Mouse (Mus musculus) forebrain, postnatal 0 days (tissue): ENCODE results near the gene Opa1. TPM values are rescaled to one million over a fixed set of nuclear protein-coding genes. Genes with fewer than 3 reads are reported as not detected.

ENCODE experiments used
- ATAC-seq: fragments of 200-750 bp; cut with Nextera tagmentation; 2 replicates; pipeline ENCODE4 v1.8.0; 2017; ENCODE audit warnings: mild to moderate bottlenecking, moderate library complexity
- DNase-seq: peaks from one replicate; pipeline ENCODE4 v3.0.0-alpha.2; 2015
- H3K27ac ChIP-seq: fragments of 300-500 bp; sonication (generic); 2 replicates; pipeline ENCODE4 v1.5.1; 2014; ENCODE audit warnings: low read depth, mild to moderate bottlenecking, antibody characterized with exemption, low read length, moderate library complexity, mixed read lengths
- H3K27me3 ChIP-seq: fragments of 300-500 bp; sonication (generic); 2 replicates; pipeline ENCODE4 v1.6.1; 2014; ENCODE audit warnings: mild to moderate bottlenecking, low read length, mixed read lengths; ENCODE audit not compliant: insufficient read depth
- H3K36me3 ChIP-seq: fragments of 300-500 bp; sonication (generic); 2 replicates; pipeline ENCODE4 v1.6.1; 2014; ENCODE audit warnings: mild to moderate bottlenecking, moderate library complexity; ENCODE audit not compliant: insufficient read depth
- H3K4me1 ChIP-seq: fragments of 300-500 bp; sonication (generic); 2 replicates; pipeline ENCODE4 v1.6.1; 2014; ENCODE audit warnings: antibody characterized with exemption; ENCODE audit not compliant: insufficient read depth
- H3K4me2 ChIP-seq: fragments of 300-500 bp; sonication (generic); 2 replicates; pipeline ENCODE4 v1.6.1; 2014; ENCODE audit warnings: low read depth, mild to moderate bottlenecking, moderate library complexity
- H3K4me3 ChIP-seq: fragments of 300-500 bp; sonication (generic); 2 replicates; pipeline ENCODE4 v1.5.1; 2014; ENCODE audit warnings: low read depth, low read length, mixed read lengths
- H3K9ac ChIP-seq: fragments of 300-500 bp; sonication (generic); 2 replicates; pipeline ENCODE4 v1.6.1; 2014; ENCODE audit warnings: mild to moderate bottlenecking
- H3K9me3 ChIP-seq: fragments of 300-500 bp; sonication (generic); 2 replicates; pipeline ENCODE4 v1.6.1; 2016; ENCODE audit warnings: low read length
- CTCF ChIP-seq: sonication (generic); IDR thresholded peaks from 2 replicates; pipeline ENCODE4 v1.5.1; 2016; ENCODE audit warnings: antibody characterized with exemption, control low read depth, low read depth
- WGBS: fragments of 180-500 bp; shearing (Covaris S2); extraction: QIAGEN DNeasy Blood & Tissue Kit; methylation state at CpG from one replicate; pipeline ENCODE4 v1.1.7; 2014; 5-methylcytosine and 5-hydroxymethylcytosine counted together
- polyA plus RNA-seq: library from polyadenylated mRNA; unstranded; fragments of >200 nt; fragmentation: Nextera tagmentation; extraction: Ambion mirVana; gene quantifications from 2 replicates; pipeline ENCODE4 v1.2.1, GENCODE M21; 2015
- total RNA-seq: library from RNA; depleted of rRNA; stranded (reverse); fragments of >200 nt; gene quantifications from 2 replicates; pipeline ENCODE4 v1.2.3, GENCODE M21; 2014

Gene Opa1
- total and polyA plus RNA-seq, 2 experiments from 2014 or later, result 42.8 to 99.9 TPM

- Histone ChIP-seq H3K36me3 (peaks cover 30% of the 10 kb centered on the region), H3K9ac (no peak overlapping the region), H3K27ac (no peak overlapping the region), H3K27me3 (no peaks in the 10 kb centered on the region), H3K4me2 (no peak overlapping the region), H3K9me3 (no peaks in the 10 kb centered on the region), H3K4me3 (no peak overlapping the region), H3K4me1 (no peaks in the 10 kb centered on the region)
- TF ChIP-seq CTCF, result no peak
- ATAC-seq, result no peak
- no peak for DNase-seq
- WGBS, result 83% methylated on average over 4 of the region's 4 CpGs
Observed at GRCm38 (mm10) chr16:29597122-29597521, 18.0 kb downstream of the Opa1 start.

DNA sequence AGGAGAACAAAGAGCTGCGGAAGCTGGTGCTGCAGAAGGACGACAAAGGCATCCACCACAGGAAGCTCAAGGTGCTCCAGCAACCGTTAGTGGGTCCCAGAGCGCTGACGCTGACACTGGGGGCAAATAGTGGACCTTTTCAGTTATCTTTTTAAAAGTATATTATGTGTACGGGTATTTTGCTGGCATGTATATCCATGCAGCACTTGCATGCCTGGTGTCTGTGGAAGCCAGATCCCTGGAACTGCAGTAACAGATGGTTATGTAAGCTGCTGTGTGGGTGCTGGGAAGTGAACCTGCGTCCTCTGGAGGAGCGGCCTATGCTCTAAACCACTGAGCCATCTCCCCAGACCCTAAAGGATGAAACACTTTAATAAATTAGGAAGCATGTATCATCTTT, 26.4 kb downstream of the Opa1 start:
- Histone ChIP-seq H3K36me3 (peaks cover 48% of the 10 kb centered on the region), H3K4me1 (no peaks in the 10 kb centered on the region), H3K9me3 (no peaks in the 10 kb centered on the region), H3K4me2 (no peak overlapping the region), H3K27me3 (no peaks in the 10 kb centered on the region), H3K4me3 (no peak overlapping the region), H3K9ac (no peak overlapping the region), H3K27ac (no peak overlapping the region)
- ATAC-seq (no peak), DNase-seq (no peak)
- WGBS, result 87% methylated on average over 8 of the region's 8 CpGs
- TF ChIP-seq CTCF, result no peak

GRCm38 (mm10) chr16:29607131-29607530, 28.0 kb downstream of the Opa1 start:
- 95% methylated on average over 7 of the region's 7 CpGs for WGBS
- H3K4me1 ChIP-seq, result no peaks in the 10 kb centered on the region
- TF ChIP-seq CTCF, result no peak
- H3K9me3 ChIP-seq, result no peaks in the 10 kb centered on the region
- peaks cover 59% of the 10 kb centered on the region for H3K36me3 ChIP-seq
- no peaks in the 10 kb centered on the region for H3K27me3 ChIP-seq
- DNase-seq (no peak), ATAC-seq (no peak)
- no peak overlapping the region for H3K4me3 ChIP-seq
- no peak overlapping the region for H3K4me2 ChIP-seq
- H3K9ac ChIP-seq, result no peak overlapping the region
- no peak overlapping the region for H3K27ac ChIP-seq

DNA sequence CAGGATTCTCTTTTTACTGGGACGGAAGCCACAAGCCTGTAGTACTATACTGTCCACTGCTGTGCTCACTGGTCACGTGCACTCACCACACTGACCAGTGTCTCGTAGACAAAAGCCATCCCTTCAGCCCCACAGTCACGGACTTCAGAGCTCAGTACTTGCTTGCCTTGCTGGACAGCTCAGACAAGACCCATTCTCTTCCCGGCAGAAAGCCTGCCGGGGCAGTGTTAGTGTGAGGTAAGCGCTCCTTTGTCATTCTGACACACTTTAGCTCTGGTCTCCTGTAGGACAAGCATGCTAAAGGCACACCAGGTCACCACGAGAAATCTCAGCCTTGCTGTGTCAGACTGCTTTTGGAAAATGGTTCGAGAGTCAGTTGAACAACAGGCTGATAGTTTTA, 35.6 kb downstream of the Opa1 start:
- H3K4me2 ChIP-seq, result no peak overlapping the region
- no peak overlapping the region for H3K27ac ChIP-seq
- H3K36me3 ChIP-seq, result peaks cover 69% of the 10 kb centered on the region
- H3K4me3 ChIP-seq, result no peak overlapping the region
- WGBS, result 80% methylated on average over 9 of the region's 9 CpGs
- no peak for TF ChIP-seq CTCF
- no peak overlapping the region for H3K9ac ChIP-seq
- H3K4me1 ChIP-seq, result no peaks in the 10 kb centered on the region
- H3K27me3 ChIP-seq, result no peaks in the 10 kb centered on the region
- DNase-seq (no peak), ATAC-seq (no peak)
- H3K9me3 ChIP-seq, result no peaks in the 10 kb centered on the region

GRCm38 (mm10) chr16:29629053-29629452, 49.9 kb downstream of the Opa1 start:
- peaks cover 61% of the 10 kb centered on the region for H3K36me3 ChIP-seq

GRCm38 (mm10) chr16:29635780-29636179, 56.6 kb downstream of the Opa1 start:
- H3K9ac ChIP-seq, result no peak overlapping the region
- ATAC-seq (no peak), DNase-seq (no peak)
- H3K9me3 ChIP-seq, result no peaks in the 10 kb centered on the region
- H3K27ac ChIP-seq, result no peak overlapping the region
- H3K36me3 ChIP-seq, result peaks cover 34% of the 10 kb centered on the region
- TF ChIP-seq CTCF, result peak; percentile 26; the same call in 1 of the 2 replicates
- H3K27me3 ChIP-seq, result no peaks in the 10 kb centered on the region
- H3K4me3 ChIP-seq, result no peak overlapping the region
- no peaks in the 10 kb centered on the region for H3K4me1 ChIP-seq
- H3K4me2 ChIP-seq, result no peak overlapping the region
- WGBS, result 24% methylated on average over 4 of the region's 4 CpGs

More at GRCm38 (mm10) chr16:29629053-29629452, 49.9 kb downstream of the Opa1 start:
- Histone ChIP-seq H3K27ac (no peak overlapping the region), H3K4me3 (no peak overlapping the region), H3K9me3 (no peaks in the 10 kb centered on the region), H3K4me1 (no peaks in the 10 kb centered on the region), H3K9ac (no peak overlapping the region), H3K27me3 (no peaks in the 10 kb centered on the region), H3K4me2 (no peak overlapping the region)
- ATAC-seq (peak; percentile 61; the same call in 1 of the 2 replicates), DNase-seq (peak; percentile 80)
- WGBS, result 71% methylated on average over 1 of the region's 1 CpGs
- TF ChIP-seq CTCF, result peak; percentile 61

DNA sequence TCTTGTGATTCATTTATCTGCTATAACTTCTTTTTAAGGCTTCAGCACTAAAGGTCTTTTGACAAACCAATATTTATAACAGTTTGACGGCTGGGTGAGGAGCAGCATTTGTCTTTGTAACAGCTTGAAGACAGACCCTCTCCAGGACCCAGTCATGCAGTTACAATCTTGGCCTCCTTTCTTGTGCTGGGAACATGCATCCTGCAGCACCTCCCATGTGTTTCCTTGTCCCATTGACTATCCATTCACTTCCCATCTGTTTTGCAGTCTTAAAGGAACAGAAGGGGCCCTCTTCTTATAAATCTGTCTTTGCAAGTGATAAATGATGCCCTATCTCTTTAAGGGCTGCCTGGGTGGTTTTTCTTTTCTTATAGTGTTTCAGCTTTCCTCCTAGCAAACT, 63.2 kb downstream of the Opa1 start:
- H3K27me3 ChIP-seq, result no peaks in the 10 kb centered on the region
- H3K4me2 ChIP-seq, result no peak overlapping the region
- no peak overlapping the region for H3K27ac ChIP-seq
- no peak overlapping the region for H3K4me3 ChIP-seq
- DNase-seq (no peak), ATAC-seq (peak; percentile 47)
- H3K4me1 ChIP-seq, result no peaks in the 10 kb centered on the region
- WGBS, result 16% methylated on average over 1 of the region's 1 CpGs
- H3K9me3 ChIP-seq, result no peaks in the 10 kb centered on the region
- TF ChIP-seq CTCF, result no peak
- no peak overlapping the region for H3K9ac ChIP-seq
- peaks cover 11% of the 10 kb centered on the region for H3K36me3 ChIP-seq
